Mouse (Mus musculus) lung, postnatal 0 days (tissue): ENCODE measurements around the gene Mylk.

ENCODE experiments used
- CTCF ChIP-seq: IDR thresholded peaks from 2 replicates; pipeline ENCODE4 v1.5.1; 2016; ENCODE audit warnings: antibody characterized with exemption, mild to moderate bottlenecking
- EP300 ChIP-seq: IDR thresholded peaks from 2 replicates; pipeline ENCODE4 v1.6.1; 2016; ENCODE audit warnings: antibody characterized with exemption, mild to moderate bottlenecking, control low read depth

DNA sequence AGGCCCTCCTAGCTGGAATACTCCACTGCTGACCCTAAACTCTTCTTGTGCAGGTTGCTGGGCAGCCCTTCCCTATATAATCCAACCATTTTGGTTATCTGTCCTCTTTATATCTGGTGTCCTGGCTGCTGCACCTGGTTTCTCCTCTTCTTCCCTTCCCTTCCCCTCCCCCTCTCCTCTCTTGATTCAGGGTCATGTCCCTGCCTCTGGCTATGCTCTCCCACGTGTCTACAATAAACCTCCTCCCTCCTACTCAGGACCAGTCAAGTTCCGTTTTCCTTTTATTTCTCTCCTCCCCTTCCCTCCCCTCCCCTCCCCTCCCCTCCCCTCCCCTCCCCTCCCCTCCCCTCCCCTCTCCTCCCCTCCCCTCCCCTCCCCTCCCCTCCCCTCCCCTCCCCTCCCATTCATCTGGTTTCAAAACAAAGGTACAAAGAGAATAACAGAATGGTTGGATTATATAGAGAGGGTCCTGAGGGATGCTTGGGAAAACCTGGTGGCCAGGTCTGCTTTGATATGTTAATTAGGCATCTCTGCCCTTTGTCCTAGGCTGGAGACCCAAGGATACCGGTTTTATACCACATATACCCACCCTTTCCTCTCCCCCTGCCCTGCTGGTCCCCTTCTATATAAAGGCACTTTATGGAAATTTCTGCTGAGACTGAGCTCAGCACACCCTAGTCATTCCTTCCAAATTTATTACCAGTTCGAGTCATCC lies 293.5 kb downstream of the Mylk start:
- TF ChIP-seq CTCF: no peak
- no peak for TF ChIP-seq EP300
